In genomic region chr5:143056191-143056880, GRCm38 (mm10) we compare ENCODE assay signal across 9 mouse cellular contexts. TPM values are rescaled to one million over a fixed set of nuclear protein-coding genes. Genes with fewer than 3 reads are reported as not detected.
DNase-seq lines count a peak whose midpoint lies in the region; ATAC-seq and TF ChIP-seq lines count a peak whose summit lies in the region.
"Had no signal": no experiment of that assay in that cellular context is flagged by ENCODE, and none has a peak within 500 bp of the region (broad histone marks: within the 10 kb centered on the region; RNA-seq: fewer than 3 reads in every experiment).

No protein-coding gene starts in this region.

- DNase-seq in limb, embryonic 14.5 days (ENCODE audit: low spot score): peak; percentile 67
- no peak for DNase-seq in limb, embryonic 10.5 days (ENCODE audit: low spot score)
- DNase-seq in frontal cortex, postnatal 25 days (ENCODE audit: low spot score in 2 of 2): no peak
- DNase-seq in cerebellum, postnatal 25 days: no peak
- no peak for DNase-seq in cerebellum, adult 11 months

- no peak overlapping the region for H3K4me2 ChIP-seq in limb, embryonic 14.5 days (replicated peaks; ENCODE audit: low read depth, low read length, severe bottlenecking)
- no peak overlapping the region for H3K4me2 ChIP-seq in intestine, embryonic 15.5 days (replicated peaks)

- no peaks in the 10 kb centered on the region for H3K27me3 ChIP-seq in limb, embryonic 14.5 days (ENCODE audit: control insufficient read depth, insufficient read depth, low read length)
- H3K27me3 ChIP-seq in limb, embryonic 10.5 days (ENCODE audit: low read depth, poor library complexity, severe bottlenecking): no peaks in the 10 kb centered on the region
- no peaks in the 10 kb centered on the region for H3K27me3 ChIP-seq in intestine, embryonic 15.5 days (replicated peaks)

- TF ChIP-seq POLR2A in limb, embryonic 14.5 days (IDR thresholded peaks at IDR 0.05; ENCODE audit: borderline replicate concordance, extremely low read depth, insufficient read depth, insufficient read length): no peak

- no peak overlapping the region for H3K4me3 ChIP-seq in limb, embryonic 14.5 days (replicated peaks; ENCODE audit: low read length)
- H3K4me3 ChIP-seq in limb, embryonic 10.5 days: no peak overlapping the region
- H3K4me3 ChIP-seq in brown adipose tissue, adult 24 weeks (ENCODE audit: insufficient read depth, low read depth, low read length): no peak overlapping the region
- H3K4me3 ChIP-seq in intestine, embryonic 15.5 days (replicated peaks): no peak overlapping the region
- H3K4me3 ChIP-seq in macrophage (ENCODE audit: inconsistent target): no peak overlapping the region

- peaks cover 7% of the 10 kb centered on the region; the same call in 1 of the 2 replicates for H3K79me2 ChIP-seq in macrophage (ENCODE audit: inconsistent target)

- no peak for ATAC-seq in limb, embryonic 14.5 days (ENCODE audit: low FRiP score, low read depth)
- peak; percentile 29; the same call in 1 of the 2 replicates for ATAC-seq in intestine, embryonic 15.5 days

- H3K9me3 ChIP-seq in limb, embryonic 14.5 days (ENCODE audit: control insufficient read depth, low read length): no peaks in the 10 kb centered on the region
- no peaks in the 10 kb centered on the region for H3K9me3 ChIP-seq in limb, embryonic 10.5 days (replicated peaks)
- H3K9me3 ChIP-seq in intestine, embryonic 15.5 days: no peaks in the 10 kb centered on the region
- H3K9me3 ChIP-seq: G1E had no signal

- H3K27ac ChIP-seq in limb, embryonic 14.5 days (replicated peaks; ENCODE audit: low read depth, low read length): no peak overlapping the region
- H3K27ac ChIP-seq in limb, embryonic 10.5 days: no peak overlapping the region
- peak overlapping the region; percentile 87 for H3K27ac ChIP-seq in brown adipose tissue, adult 24 weeks (replicated peaks; ENCODE audit: low read depth, low read length)
- peak overlapping the region; percentile 58 for H3K27ac ChIP-seq in intestine, embryonic 15.5 days
- H3K27ac ChIP-seq in macrophage: peak overlapping the region; percentile 91

- H3K9ac ChIP-seq in limb, embryonic 14.5 days (ENCODE audit: low read depth, low read length, severe bottlenecking): no peak overlapping the region
- H3K9ac ChIP-seq in intestine, embryonic 15.5 days: no peak overlapping the region

- H3K36me3 ChIP-seq in limb, embryonic 14.5 days (ENCODE audit: control insufficient read depth, insufficient read depth, low read length): peaks cover 32% of the 10 kb centered on the region
- peaks cover 71% of the 10 kb centered on the region for H3K36me3 ChIP-seq in limb, embryonic 10.5 days
- peaks cover 7% of the 10 kb centered on the region; the same call in 1 of the 2 replicates for H3K36me3 ChIP-seq in intestine, embryonic 15.5 days
- H3K36me3 ChIP-seq in macrophage (ENCODE audit: inconsistent target): no peaks in the 10 kb centered on the region

- 75% methylated on average over 4 of the region's 4 CpGs for WGBS in limb, embryonic 14.5 days
- WGBS in limb, embryonic 10.5 days: 86% methylated on average over 4 of the region's 4 CpGs
- WGBS in intestine, embryonic 15.5 days: 60% methylated on average over 4 of the region's 4 CpGs
- 76% methylated on average over 4 of the region's 4 CpGs for WGBS in macrophage (ENCODE audit: missing documents)

- H3K4me1 ChIP-seq in limb, embryonic 14.5 days (ENCODE audit: control insufficient read depth, insufficient read depth, low read length): no peaks in the 10 kb centered on the region
- H3K4me1 ChIP-seq in limb, embryonic 10.5 days: no peaks in the 10 kb centered on the region
- peaks cover 21% of the 10 kb centered on the region for H3K4me1 ChIP-seq in brown adipose tissue, adult 24 weeks (ENCODE audit: control insufficient read depth, insufficient read depth, insufficient read length, low read length)
- H3K4me1 ChIP-seq in intestine, embryonic 15.5 days (replicated peaks): peaks cover 38% of the 10 kb centered on the region

RNA-seq across cellular contexts. Expression of gene Rnf216, which starts 56.5 kb away (rescaled TPM):
- 41.5 and 47.3 TPM in 2 replicates for polyA plus RNA-seq in limb, embryonic 14.5 days (2012; rRNA removed)
- 34.2 and 35.1 TPM in 2 replicates for polyA plus RNA-seq in limb, embryonic 14.5 days (2014; fragmentation: Nextera tagmentation; extraction: Ambion mirVana)
- 48.1 and 51.5 TPM in 2 replicates for polyA plus RNA-seq in limb, embryonic 10.5 days (2016; fragmentation: Nextera tagmentation; extraction: Ambion mirVana)
- 12.5 and 14.6 TPM in 2 replicates for polyA plus RNA-seq in brown adipose tissue, adult 24 weeks (2012; ENCODE audit: insufficient read depth, insufficient read length, missing spikeins)
- polyA plus RNA-seq in intestine, embryonic 15.5 days (2015; fragmentation: Nextera tagmentation; extraction: Ambion mirVana): 30.6 and 34.9 TPM in 2 replicates
- 100 to 1,000 TPM in 24 of 26 experiments, 10 to 100 TPM in 2; 79.4 to 197 (median 156) TPM for total RNA-seq in macrophage (2018; cell fraction: chromatin; rRNA removed)
- total RNA-seq in macrophage (2018; cell fraction: cytosol; rRNA removed): 10 to 100 TPM; 16.0 to 36.3 (median 28.3) TPM
- 100 to 1,000 TPM in 5 of 26 experiments, 10 to 100 TPM in 21; 34.8 to 130 (median 61.0) TPM for total RNA-seq in macrophage (2018; cell fraction: nucleus; rRNA removed)
- 21.4 to 26.2 TPM (median 23.3 TPM) in 3 replicates for polyA plus RNA-seq in macrophage (2018)

Comparison
In these comparisons a context has a peak if more than half of its experiments do, and no peak if none do; other contexts are left out.
1. H3K27ac ChIP-seq: peak in brown adipose tissue, adult 24 weeks (single experiment), intestine, embryonic 15.5 days (single experiment) and macrophage (single experiment); none in limb, embryonic 14.5 days (single experiment) and limb, embryonic 10.5 days (single experiment).